Mouse (Mus musculus) thymus, adult 2 months (tissue): ENCODE data around the gene Amer1. TPM values are rescaled to one million over a fixed set of nuclear protein-coding genes. Genes with fewer than 3 reads are reported as not detected.

Experiments
- DNase-seq: peaks from one replicate; pipeline ENCODE4 v3.0.0; 2021
- H3K27ac ChIP-seq: fragments of 200-500 bp; 2 replicates; pipeline ENCODE4 v1.5.1; 2012; ENCODE audit warnings: low read length, control low read depth; ENCODE audit not compliant: control insufficient read depth, insufficient read depth
- H3K27me3 ChIP-seq: fragments of 200-500 bp; 2 replicates; pipeline ENCODE4 v1.6.1; 2012; ENCODE audit warnings: mild to moderate bottlenecking, low read length, moderate library complexity, mixed read lengths; ENCODE audit not compliant: control insufficient read depth, insufficient read depth
- H3K36me3 ChIP-seq: fragments of 200-500 bp; 2 replicates; pipeline ENCODE4 v1.6.1; 2012; ENCODE audit warnings: mild to moderate bottlenecking, low read length, moderate library complexity; ENCODE audit not compliant: control insufficient read depth, insufficient read depth
- H3K4me1 ChIP-seq: fragments of 200-500 bp; replicated peaks from 2 replicates; pipeline ENCODE4 v1.6.1; 2012; ENCODE audit warnings: low read length; ENCODE audit not compliant: control insufficient read depth, insufficient read depth
- H3K4me3 ChIP-seq: fragments of 200-500 bp; 2 replicates; pipeline ENCODE4 v1.5.1; 2012; ENCODE audit warnings: mild to moderate bottlenecking, low read length, control low read depth, moderate library complexity; ENCODE audit not compliant: control insufficient read depth, insufficient read depth
- CTCF ChIP-seq: fragments of 200-500 bp; IDR thresholded peaks from 2 replicates; pipeline ENCODE4 v1.5.1; 2012; ENCODE audit warnings: mild to moderate bottlenecking, control low read depth, low read length, moderate library complexity, borderline replicate concordance; ENCODE audit not compliant: control insufficient read depth, poor library complexity, insufficient read depth; ENCODE audit errors: extremely low read depth
- POLR2A ChIP-seq: fragments of 200-500 bp; IDR thresholded peaks from 2 replicates; pipeline ENCODE4 v1.6.1; 2012; ENCODE audit warnings: mild to moderate bottlenecking, low read length, control low read depth, moderate library complexity; ENCODE audit not compliant: control insufficient read depth, poor library complexity, insufficient read depth; ENCODE audit errors: extremely low read depth
- WGBS: fragments of 180-500 bp; shearing (Covaris S2); methylation state at CpG from one replicate; pipeline ENCODE4 v1.1.7; 2018; 5-methylcytosine and 5-hydroxymethylcytosine counted together
- polyA plus RNA-seq: library from polyadenylated mRNA; depleted of rRNA; stranded (reverse); fragments of >200 nt; gene quantifications from 2 replicates; pipeline ENCODE4 v1.2.3, GENCODE M21; 2012; rRNA removed

Amer1 gene
- polyA plus RNA-seq, 1 experiment: 5.1 TPM

DNA sequence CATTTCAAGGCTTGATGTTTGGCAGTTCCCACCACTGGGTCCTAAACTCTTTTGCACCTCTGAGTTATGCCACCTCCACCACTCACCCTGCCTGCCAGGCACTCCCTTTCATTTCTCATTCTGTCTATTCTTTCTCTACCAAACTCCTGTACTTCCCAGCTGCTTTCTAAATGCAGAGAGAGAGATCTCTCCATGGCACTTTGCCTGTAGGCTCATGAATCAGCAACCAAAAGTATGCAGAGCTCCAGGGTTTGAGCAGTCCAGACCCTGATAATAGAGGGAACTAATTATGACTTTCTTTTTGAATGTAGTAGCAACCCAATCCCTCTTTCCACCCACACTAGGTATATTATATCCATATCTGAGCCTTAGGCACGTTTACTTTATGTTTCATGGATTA lies 2.4 kb downstream of the Amer1 start:
- Histone ChIP-seq H3K27ac (no peak overlapping the region), H3K36me3 (no peaks in the 10 kb centered on the region), H3K4me1 (peaks cover 10% of the 10 kb centered on the region), H3K4me3 (no peak overlapping the region), H3K27me3 (no peaks in the 10 kb centered on the region)
- DNase-seq: no peak
- TF ChIP-seq POLR2A (no peak), CTCF (no peak)
- 76% methylated on average over 1 of the region's 1 CpGs for WGBS

DNA sequence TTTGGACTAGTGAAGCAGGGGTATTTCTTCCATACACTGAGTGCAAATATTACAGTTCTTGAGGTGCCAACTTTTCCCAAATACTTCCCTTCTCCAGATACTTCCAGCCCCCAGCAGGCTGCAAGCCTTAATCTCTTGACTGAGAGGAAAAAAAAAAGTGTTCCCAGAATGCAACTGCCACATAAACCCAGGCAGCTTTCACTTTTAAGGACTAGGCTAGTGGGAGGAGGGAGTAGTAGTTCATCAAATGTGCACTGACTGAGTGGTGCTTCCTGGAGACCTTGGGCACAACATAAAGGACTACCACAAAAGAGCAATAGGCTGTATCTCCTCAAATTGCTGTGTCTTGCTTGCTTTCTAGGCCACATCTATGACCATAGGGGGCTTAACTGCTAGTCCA lies 3.4 kb downstream of the Amer1 start:
- H3K4me3 ChIP-seq: no peak overlapping the region
- no peaks in the 10 kb centered on the region for H3K27me3 ChIP-seq
- TF ChIP-seq CTCF (no peak), POLR2A (no peak)
- no peak overlapping the region for H3K27ac ChIP-seq
- H3K4me1 ChIP-seq: peaks cover 10% of the 10 kb centered on the region
- DNase-seq: no peak
- no peaks in the 10 kb centered on the region for H3K36me3 ChIP-seq

DNA sequence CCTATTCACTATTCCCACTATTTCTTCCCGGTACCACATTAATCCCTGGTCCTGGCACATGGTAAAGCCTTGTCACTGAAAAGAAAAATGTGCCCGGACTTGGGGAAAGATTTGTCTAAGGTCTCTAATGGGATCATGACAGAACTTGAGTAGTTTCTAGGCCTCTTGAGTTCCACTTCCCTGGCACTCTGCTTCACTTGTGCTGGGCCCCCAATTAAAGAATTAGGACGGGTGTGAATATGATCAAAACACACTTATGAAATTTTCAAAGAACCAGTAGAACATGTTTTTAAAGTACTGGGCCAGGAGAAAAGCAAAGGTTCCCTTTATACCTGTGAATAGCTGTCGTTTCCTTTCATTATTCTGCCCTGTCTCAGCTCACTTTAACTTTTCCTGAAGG lies 6.2 kb downstream of the Amer1 start:
- WGBS: 93% methylated on average over 4 of the region's 4 CpGs
- no peak for DNase-seq
- Histone ChIP-seq H3K4me3 (no peak overlapping the region), H3K4me1 (peaks cover 3% of the 10 kb centered on the region; the same call in 1 of the 2 replicates), H3K36me3 (no peaks in the 10 kb centered on the region), H3K27ac (no peak overlapping the region), H3K27me3 (no peaks in the 10 kb centered on the region)
- no peak for TF ChIP-seq POLR2A
- no peak for TF ChIP-seq CTCF

DNA sequence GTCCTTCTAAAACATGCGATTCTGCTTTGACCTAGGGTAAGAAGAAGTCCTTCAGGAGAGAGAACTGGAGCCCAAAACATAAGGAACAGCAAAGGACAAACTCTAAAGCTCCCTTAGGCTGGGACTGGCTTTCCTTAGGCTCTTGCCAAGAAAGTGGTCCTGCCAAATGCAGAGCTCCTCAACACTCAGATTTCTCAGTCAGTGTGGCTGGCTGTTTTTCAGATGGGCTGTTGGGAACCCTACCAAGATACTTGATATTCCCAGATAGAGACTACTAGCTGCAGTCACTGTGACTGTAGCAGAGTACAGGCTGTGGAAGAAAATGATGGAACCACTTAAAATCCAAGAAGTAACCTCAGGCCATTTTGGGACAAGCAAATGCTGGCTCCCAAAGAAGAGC lies 7.4 kb downstream of the Amer1 start:
- no peaks in the 10 kb centered on the region for H3K4me1 ChIP-seq
- no peaks in the 10 kb centered on the region for H3K27me3 ChIP-seq
- TF ChIP-seq POLR2A (no peak), CTCF (no peak)
- no peaks in the 10 kb centered on the region for H3K36me3 ChIP-seq
- no peak overlapping the region for H3K4me3 ChIP-seq
- H3K27ac ChIP-seq: no peak overlapping the region
- DNase-seq: no peak
- WGBS: 96% methylated on average over 1 of the region's 1 CpGs

DNA sequence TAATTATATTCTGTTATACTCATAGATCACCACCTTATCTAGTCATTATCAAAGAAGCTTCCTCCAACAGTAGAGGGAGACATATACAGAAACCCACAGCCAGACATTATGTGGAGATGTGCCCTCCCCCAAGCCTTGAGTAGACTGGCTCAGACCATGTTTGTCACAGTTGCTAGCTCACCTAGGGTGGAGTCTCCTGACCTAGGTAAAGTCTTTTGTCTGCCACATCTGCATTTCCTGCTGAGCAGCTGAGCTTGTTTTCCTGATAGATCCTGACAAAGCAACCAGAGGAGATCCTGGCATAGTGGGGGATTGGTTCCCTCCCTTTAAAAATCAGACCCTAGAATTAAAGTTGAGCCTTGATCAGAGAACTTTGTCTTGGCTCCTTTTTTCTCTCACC lies 71.6 kb downstream of the Amer1 start:
- DNase-seq: no peak
- Histone ChIP-seq H3K36me3 (no peaks in the 10 kb centered on the region), H3K4me3 (no peak overlapping the region), H3K27ac (no peak overlapping the region), H3K27me3 (no peaks in the 10 kb centered on the region), H3K4me1 (no peaks in the 10 kb centered on the region)
- TF ChIP-seq CTCF (no peak), POLR2A (no peak)

Other genes with a start within 250 kb of the Amer1 start
- 0.93 and 1.2 TPM in 2 replicates for gene Arhgef9, start 248.0 kb downstream of the Amer1 start, polyA plus RNA-seq
- 0.44 TPM in 1 of 2 replicates, not detected in the other for gene Asb12, start 113.1 kb upstream of the Amer1 start, polyA plus RNA-seq
- gene Pfn5, start 113.2 kb upstream of the Amer1 start, polyA plus RNA-seq: not detected in 2 replicates
- gene Zc4h2, start 213.6 kb upstream of the Amer1 start, polyA plus RNA-seq: 2.1 and 3.0 TPM in 2 replicates